Mouse (Mus musculus) spleen, adult 2 months (tissue): ENCODE measurements at regions not wholly inside any gene's neighbourhood (a gene's known extent, or its start where the extent isn't known, plus 50 kb on each side); places are given as distances from the start of the nearest gene placed in this dataset.

Experiments
- DNase-seq, 2 experiments: peaks; one replicate each; pipeline versions ENCODE4 v3.0.0 to v3.0.0-alpha.2; 2012 to 2021; ENCODE audit warnings: low spot score in 2 of 2, low read depth in 1 of 2
- H3K27ac ChIP-seq: fragments of 200-500 bp; 2 replicates; pipeline ENCODE4 v1.5.1; 2012; ENCODE audit warnings: low read length, inconsistent platforms; ENCODE audit not compliant: insufficient read depth
- H3K27me3 ChIP-seq: fragments of 200-500 bp; 2 replicates; pipeline ENCODE4 v1.6.1; 2012; ENCODE audit warnings: mild to moderate bottlenecking, moderate library complexity, low read length, inconsistent platforms; ENCODE audit not compliant: control insufficient read depth, insufficient read depth
- H3K36me3 ChIP-seq: fragments of 200-500 bp; 2 replicates; pipeline ENCODE4 v1.6.1; 2012; ENCODE audit warnings: mild to moderate bottlenecking, low read length, inconsistent platforms; ENCODE audit not compliant: control insufficient read depth, insufficient read depth
- H3K4me1 ChIP-seq: fragments of 200-500 bp; 2 replicates; pipeline ENCODE4 v1.6.1; 2011; ENCODE audit warnings: inconsistent platforms; ENCODE audit not compliant: control insufficient read depth, insufficient read depth, insufficient read length
- H3K4me3 ChIP-seq: fragments of 200-500 bp; 2 replicates; pipeline ENCODE4 v1.5.1; 2011; ENCODE audit warnings: mild to moderate bottlenecking, inconsistent platforms; ENCODE audit not compliant: insufficient read depth, insufficient read length; ENCODE audit errors: extremely low read depth
- CTCF ChIP-seq: fragments of 200-500 bp; IDR thresholded peaks from 2 replicates; pipeline ENCODE4 v1.5.1; 2011; ENCODE audit warnings: mild to moderate bottlenecking, inconsistent platforms; ENCODE audit not compliant: insufficient read depth, insufficient read length, insufficient replicate concordance; ENCODE audit errors: extremely low read depth
- POLR2A ChIP-seq: fragments of 200-500 bp; IDR thresholded peaks from 2 replicates; pipeline ENCODE4 v1.6.1; 2011; ENCODE audit warnings: low read depth, low read length, inconsistent platforms
- WGBS: fragments of 180-500 bp; shearing (Covaris S2); methylation state at CpG from one replicate; pipeline ENCODE4 v1.1.7; 2018; 5-methylcytosine and 5-hydroxymethylcytosine counted together

DNA sequence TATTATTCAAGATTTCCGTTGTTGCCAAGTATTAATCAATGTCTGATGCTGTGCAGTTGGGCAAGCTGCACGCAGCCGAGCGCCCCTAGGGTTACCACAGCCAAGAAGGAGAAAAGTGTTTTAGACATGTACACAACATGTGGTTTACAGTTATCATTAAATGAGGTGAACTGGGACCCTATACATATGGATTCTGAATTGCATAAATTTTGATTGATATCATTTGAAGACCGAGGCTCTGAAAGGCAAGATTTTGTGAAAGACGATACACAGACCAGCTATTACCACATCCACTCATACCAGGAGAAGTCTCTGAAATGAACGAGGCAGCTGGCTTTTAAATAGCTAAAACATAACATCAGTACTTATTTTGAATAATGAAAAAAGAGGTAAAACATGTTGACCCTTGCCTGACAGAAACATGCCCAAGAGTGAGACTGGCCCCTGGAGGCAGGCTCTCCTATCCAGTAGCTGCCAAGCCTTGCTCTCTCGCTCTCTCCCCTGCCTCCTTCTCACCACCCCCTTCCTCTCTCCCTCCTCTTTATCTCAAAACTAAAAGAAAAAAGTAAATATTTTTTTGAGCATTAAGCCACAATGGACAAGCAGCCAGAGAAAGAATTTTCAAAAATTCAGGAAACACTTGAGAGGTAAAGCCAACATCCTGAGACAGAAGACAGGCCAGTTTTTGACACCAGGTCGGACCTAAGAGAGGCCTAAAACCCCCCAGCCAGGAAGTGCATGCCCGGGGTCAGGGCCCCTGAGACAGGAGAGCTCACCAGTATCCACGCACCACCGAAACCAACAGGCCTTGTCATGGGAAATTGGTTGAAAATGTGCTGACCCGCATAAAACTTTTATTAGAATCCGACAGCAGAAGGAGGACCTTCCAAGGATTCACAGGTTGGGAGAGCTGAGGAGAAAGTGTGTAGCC is 342.9 kb upstream of the Mki67 start:
- no peaks in the 10 kb centered on the region for H3K4me1 ChIP-seq
- DNase-seq: no peak
- no peaks in the 10 kb centered on the region for H3K36me3 ChIP-seq
- H3K27ac ChIP-seq: no peak overlapping the region
- H3K27me3 ChIP-seq: no peaks in the 10 kb centered on the region
- 65% methylated on average over 14 of the region's 14 CpGs for WGBS
- TF ChIP-seq POLR2A: no peak
- no peak for TF ChIP-seq CTCF
- H3K4me3 ChIP-seq: no peak overlapping the region

DNA sequence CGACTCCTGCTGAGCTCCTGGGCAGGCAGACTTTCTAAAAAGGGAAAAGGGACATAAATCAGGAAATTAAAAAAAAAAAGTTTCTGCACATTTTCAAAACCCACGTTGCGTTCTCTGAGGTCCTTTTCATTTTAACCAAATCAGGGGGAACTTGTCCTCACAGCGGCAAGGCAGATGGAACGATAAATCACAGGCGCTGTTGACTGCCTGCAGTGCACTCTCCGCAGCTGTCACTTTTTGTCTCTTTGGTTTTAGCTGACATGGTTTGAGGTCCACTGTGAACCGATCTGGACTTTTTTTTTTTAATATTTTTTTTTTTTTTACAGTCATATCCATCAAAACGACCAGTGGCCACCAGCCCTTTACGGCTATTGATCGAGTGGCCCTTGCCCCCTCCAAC is 343.7 kb upstream of the Mki67 start:
- H3K4me1 ChIP-seq: no peaks in the 10 kb centered on the region
- DNase-seq: no peak
- no peak for TF ChIP-seq POLR2A
- TF ChIP-seq CTCF: no peak
- H3K27ac ChIP-seq: no peak overlapping the region
- no peaks in the 10 kb centered on the region for H3K27me3 ChIP-seq
- no peak overlapping the region for H3K4me3 ChIP-seq
- H3K36me3 ChIP-seq: no peaks in the 10 kb centered on the region
- 23% methylated on average over 11 of the region's 11 CpGs for WGBS

DNA sequence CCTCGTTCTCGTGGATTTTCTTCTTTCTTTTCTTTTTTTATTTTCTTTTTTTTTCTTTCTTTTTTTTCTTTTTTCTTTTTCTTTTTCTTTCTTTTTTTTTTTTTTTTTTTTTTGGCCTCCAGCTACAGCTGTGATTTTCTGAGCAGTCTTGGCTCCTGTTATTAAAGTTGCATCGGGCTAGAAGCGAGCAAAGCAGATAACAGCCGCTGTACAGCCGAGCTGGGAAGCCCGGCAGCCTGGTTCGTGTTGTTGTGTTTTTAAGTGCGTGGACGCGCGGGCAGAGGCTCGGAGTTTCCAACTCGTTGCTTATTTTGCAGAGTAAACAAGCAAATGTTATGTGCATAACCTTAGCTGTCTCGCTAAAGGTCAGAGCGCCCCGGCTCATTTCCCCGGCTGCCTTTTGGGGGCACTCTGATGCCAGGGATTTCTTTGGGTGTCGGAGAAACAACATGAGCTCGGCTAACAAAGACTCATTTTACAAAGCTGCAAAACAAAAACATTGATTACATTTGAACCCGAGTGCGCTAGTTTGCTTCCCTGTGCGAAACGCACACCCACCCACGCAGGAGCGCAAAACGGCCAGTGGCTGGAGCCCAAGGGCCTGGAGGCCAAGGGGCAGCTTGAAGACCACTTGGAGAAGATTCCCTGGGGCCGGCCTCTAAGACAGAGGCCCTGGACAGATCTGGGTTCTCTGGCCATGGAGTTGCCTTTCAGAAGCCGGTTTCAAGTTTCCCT is 344.3 kb upstream of the Mki67 start:
- no peak overlapping the region for H3K27ac ChIP-seq
- H3K4me3 ChIP-seq: no peak overlapping the region
- no peak for DNase-seq
- WGBS: 32% methylated on average over 29 of the region's 29 CpGs
- H3K36me3 ChIP-seq: no peaks in the 10 kb centered on the region
- TF ChIP-seq CTCF: no peak
- no peaks in the 10 kb centered on the region for H3K4me1 ChIP-seq
- no peaks in the 10 kb centered on the region for H3K27me3 ChIP-seq

DNA sequence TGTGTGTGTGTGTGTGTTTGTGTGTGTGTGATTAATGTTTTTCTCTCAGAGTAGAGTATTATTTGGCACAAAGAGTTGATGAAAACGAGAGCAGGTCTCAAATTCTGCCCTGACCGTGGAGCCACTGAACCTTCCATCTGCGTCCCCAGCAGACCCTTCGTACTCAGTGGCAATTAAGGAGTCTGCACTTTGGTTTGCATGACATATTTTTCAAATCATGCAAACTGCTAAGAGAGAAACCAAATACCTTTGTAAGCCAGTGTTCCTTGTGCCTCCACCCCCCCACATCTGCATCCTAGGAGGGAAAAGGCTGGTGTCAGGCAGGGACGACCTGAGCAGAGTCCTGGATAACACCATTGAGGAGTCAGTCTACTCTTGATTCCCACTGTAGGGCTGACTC is 346.5 kb upstream of the Mki67 start:
- no peak overlapping the region for H3K27ac ChIP-seq
- no peak for DNase-seq
- H3K36me3 ChIP-seq: no peaks in the 10 kb centered on the region
- no peak overlapping the region for H3K4me3 ChIP-seq
- no peaks in the 10 kb centered on the region for H3K27me3 ChIP-seq
- no peak for TF ChIP-seq POLR2A
- no peak for TF ChIP-seq CTCF
- no peaks in the 10 kb centered on the region for H3K4me1 ChIP-seq
- 81% methylated on average over 5 of the region's 5 CpGs for WGBS

DNA sequence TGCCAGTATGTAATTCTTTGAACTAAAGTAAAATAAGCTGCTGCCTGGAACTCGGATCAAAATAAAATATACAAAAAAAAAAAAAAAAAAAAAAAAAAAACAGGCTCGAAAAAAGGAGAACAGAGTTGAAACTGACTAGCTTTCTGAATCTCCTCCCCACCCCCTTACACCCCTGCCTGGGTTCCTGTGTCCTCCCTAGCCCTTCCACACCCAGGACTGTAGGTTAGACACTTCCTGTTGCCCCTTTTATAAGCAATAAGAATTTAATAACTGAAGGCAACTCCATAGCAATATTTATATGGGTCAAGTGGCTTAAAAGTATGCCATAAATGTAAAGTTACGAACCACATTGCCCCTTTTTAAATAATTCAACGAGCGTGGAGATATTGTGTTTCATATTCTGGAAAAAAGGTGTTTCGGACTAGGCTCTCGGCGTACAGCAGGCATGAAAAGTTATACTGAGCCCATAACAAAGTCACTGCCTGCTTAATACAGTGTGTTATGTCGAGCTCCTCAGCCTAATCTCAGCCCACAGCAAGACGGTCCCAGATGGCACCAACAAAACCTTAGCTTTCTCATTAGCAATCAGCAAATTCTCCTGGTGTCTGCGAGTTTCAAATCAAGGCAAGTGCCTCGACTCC is 349.0 kb upstream of the Mki67 start:
- WGBS: 30% methylated on average over 12 of the region's 12 CpGs
- TF ChIP-seq POLR2A (no peak), CTCF (no peak)
- no peak for DNase-seq

DNA sequence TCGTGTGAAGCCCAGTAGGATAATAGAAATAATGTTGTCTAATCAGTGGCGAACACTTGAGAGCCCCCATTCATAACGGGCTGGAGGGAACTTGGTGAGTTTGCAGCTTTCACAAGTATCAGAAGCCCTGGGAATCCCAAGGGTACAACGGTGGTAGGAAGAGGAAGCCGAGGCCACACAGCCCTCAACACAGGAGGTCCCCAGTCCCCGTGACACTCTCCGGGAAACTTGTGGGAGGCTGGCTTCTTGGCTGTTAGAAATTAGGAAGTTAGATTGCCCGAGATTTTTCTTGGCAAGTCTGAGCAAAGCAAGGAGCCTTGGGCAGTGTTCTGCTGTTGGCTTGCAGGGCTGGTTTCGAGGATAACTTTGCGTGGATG is 349.5 kb upstream of the Mki67 start:
- H3K4me1 ChIP-seq: no peaks in the 10 kb centered on the region
- no peak for DNase-seq
- TF ChIP-seq POLR2A (no peak), CTCF (no peak)
- no peak overlapping the region for H3K27ac ChIP-seq
- H3K4me3 ChIP-seq: no peak overlapping the region
- 5% methylated on average over 10 of the region's 10 CpGs for WGBS
- no peaks in the 10 kb centered on the region for H3K36me3 ChIP-seq
- no peaks in the 10 kb centered on the region for H3K27me3 ChIP-seq

More for the DNA sequence above, 349.0 kb upstream of the Mki67 start:
- Histone ChIP-seq H3K36me3 (no peaks in the 10 kb centered on the region), H3K27ac (no peak overlapping the region), H3K4me1 (no peaks in the 10 kb centered on the region), H3K27me3 (no peaks in the 10 kb centered on the region), H3K4me3 (no peak overlapping the region)
